Mouse (Mus musculus) C2C12 (cell line): ENCODE results near the gene Map3k5.

Experiments
- CTCF ChIP-seq: IDR thresholded peaks from one replicate; pipeline ENCODE4 v1.5.1; 2011; ENCODE audit not compliant: control insufficient read depth, insufficient read depth, insufficient read length
- FOSL1 ChIP-seq: IDR thresholded peaks from one replicate; pipeline ENCODE4 v1.8.0; 2011; ENCODE audit warnings: mild to moderate bottlenecking, low read length; ENCODE audit not compliant: poor library complexity, insufficient read depth, severe bottlenecking
- MAX ChIP-seq: IDR thresholded peaks from one replicate; pipeline ENCODE4 v1.6.1; 2011; ENCODE audit warnings: mild to moderate bottlenecking, control low read depth
- MYOD1 ChIP-seq: IDR thresholded peaks from one replicate; pipeline ENCODE4 v1.6.1; 2011; ENCODE audit warnings: low read depth; ENCODE audit not compliant: control insufficient read depth, insufficient read length
- USF1 ChIP-seq: IDR thresholded peaks from one replicate; pipeline ENCODE4 v1.6.1; 2011; ENCODE audit warnings: low read depth, mild to moderate bottlenecking, control low read depth, moderate library complexity

GRCm38 (mm10) chr10:20023524-20023923 is 89.3 kb downstream of the Map3k5 start:
- TF ChIP-seq CTCF (no peak), FOSL1 (no peak), USF1 (no peak), MYOD1 (no peak), MAX (no peak)
